Mouse (Mus musculus) MEL (cell line): ENCODE results near the gene Uvssa.

ENCODE experiments used
- CHD2 ChIP-seq: IDR thresholded peaks from 2 replicates; pipeline ENCODE4 v1.6.1; 2011; ENCODE audit warnings: low read length, improper control_type of control experiment
- CTCF ChIP-seq, 3 experiments: IDR thresholded peaks in 2 of 3; conservative IDR thresholded peaks in 1 of 3; 2 replicates each; pipeline ENCODE4 v1.5.1; 2011 to 2012; ENCODE audit warnings: low read length in 3 of 3, low read depth in 2 of 3, mild to moderate bottlenecking in 2 of 3, improper control_type of control experiment in 1 of 3, inconsistent platforms in 1 of 3, mixed read lengths in 1 of 3, moderate library complexity in 1 of 3; ENCODE audit not compliant: control insufficient read depth in 1 of 3, insufficient read depth in 1 of 3, poor library complexity in 1 of 3, severe bottlenecking in 1 of 3
- E2F4 ChIP-seq: IDR thresholded peaks from 2 replicates; pipeline ENCODE4 v1.6.1; 2011; ENCODE audit warnings: low read depth, low read length, improper control_type of control experiment, borderline replicate concordance
- ELF1 ChIP-seq: IDR thresholded peaks from 2 replicates; pipeline ENCODE4 v1.6.1; 2014; ENCODE audit warnings: low read depth, mild to moderate bottlenecking, inconsistent platforms, low read length, improper control_type of control experiment, moderate library complexity
- EP300 ChIP-seq, 2 experiments: IDR thresholded peaks; 2 replicates each; pipeline ENCODE4 v1.6.1; 2011; ENCODE audit warnings: improper control_type of control experiment in 2 of 2, low read length in 2 of 2, low read depth in 1 of 2, mild to moderate bottlenecking in 1 of 2
- GATA1 ChIP-seq: IDR thresholded peaks from 2 replicates; pipeline ENCODE4 v1.6.1; 2011; ENCODE audit warnings: low read depth, low read length, improper control_type of control experiment
- HCFC1 ChIP-seq: IDR thresholded peaks from 2 replicates; pipeline ENCODE4 v1.6.1; 2012; ENCODE audit warnings: low read depth, mild to moderate bottlenecking, inconsistent platforms, low read length, improper control_type of control experiment, moderate library complexity
- MAFK ChIP-seq: IDR thresholded peaks from 2 replicates; pipeline ENCODE4 v1.6.1; 2011; ENCODE audit warnings: low read depth, mild to moderate bottlenecking, low read length, improper control_type of control experiment, borderline replicate concordance
- POLR2A ChIP-seq, 2 experiments: IDR thresholded peaks; 2 replicates each; pipeline ENCODE4 v1.6.1; 2011 to 2012; ENCODE audit warnings: low read length in 2 of 2, mild to moderate bottlenecking in 2 of 2, control low read depth in 1 of 2, improper control_type of control experiment in 1 of 2, low read depth in 1 of 2, moderate library complexity in 1 of 2; ENCODE audit not compliant: control insufficient read depth in 1 of 2, insufficient read depth in 1 of 2, poor library complexity in 1 of 2
- POLR2AphosphoS5 ChIP-seq: IDR thresholded peaks from 2 replicates; pipeline ENCODE4 v1.6.1; 2012; ENCODE audit warnings: low read depth, borderline replicate concordance, mild to moderate bottlenecking, inconsistent platforms, low read length, moderate library complexity, mixed read lengths
- SIN3A ChIP-seq: IDR thresholded peaks from 2 replicates; pipeline ENCODE4 v1.6.1; 2012; ENCODE audit warnings: low read length, improper control_type of control experiment, inconsistent platforms
- TBP ChIP-seq: IDR thresholded peaks from 2 replicates; pipeline ENCODE4 v1.8.0; 2011; ENCODE audit warnings: low read depth, low read length, improper control_type of control experiment
- TCF12 ChIP-seq: IDR thresholded peaks from 2 replicates; pipeline ENCODE4 v1.6.1; 2014; ENCODE audit warnings: low read depth, mild to moderate bottlenecking, inconsistent platforms, low read length, improper control_type of control experiment, moderate library complexity
- ZKSCAN1 ChIP-seq: IDR thresholded peaks from 2 replicates; pipeline ENCODE4 v1.6.1; 2012; ENCODE audit warnings: low read depth, mild to moderate bottlenecking, inconsistent platforms, low read length, improper control_type of control experiment, moderate library complexity

DNA sequence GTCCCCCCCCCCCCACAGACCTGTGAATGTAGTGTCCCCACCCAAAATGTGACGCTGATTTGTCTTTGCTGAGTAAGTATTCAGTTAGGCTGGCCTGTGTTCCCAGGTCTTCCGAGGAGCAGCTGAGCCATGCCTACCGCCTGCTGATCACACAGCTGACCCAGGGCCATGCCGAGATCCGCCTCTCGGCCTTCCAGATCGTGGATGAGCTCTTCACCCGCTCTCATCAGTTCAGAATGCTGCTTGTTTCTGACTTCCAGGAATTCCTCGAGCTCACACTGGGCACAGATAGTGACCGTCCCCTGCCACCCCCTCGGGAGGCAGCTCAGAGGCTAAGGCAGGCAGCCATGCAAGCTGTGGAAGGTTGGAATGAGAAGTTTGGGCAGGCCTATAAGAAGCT, 9.2 kb downstream of the Uvssa start:
- TF ChIP-seq MAFK (no peak), TBP (no peak), POLR2A (IDR thresholded peaks at IDR 0.05; ENCODE audit: control insufficient read depth in 1 of 2, insufficient read depth in 1 of 2, low read depth in 1 of 2, low read length in 2 of 2, poor library complexity in 1 of 2) (no peak), CTCF (IDR thresholded peaks at IDR 0.05 in 2 of 3, conservative IDR thresholded peaks at IDR 0.05 in 1 of 3; ENCODE audit: control insufficient read depth in 1 of 3, insufficient read depth in 1 of 3, low read depth in 2 of 3, low read length in 3 of 3, poor library complexity in 1 of 3, severe bottlenecking in 1 of 3) (no peak), POLR2AphosphoS5 (no peak), EP300 (IDR thresholded peaks at IDR 0.05; ENCODE audit: low read depth in 1 of 2, low read length in 2 of 2) (no peak), GATA1 (no peak), ELF1 (no peak), E2F4 (no peak), TCF12 (no peak), HCFC1 (no peak), ZKSCAN1 (no peak), CHD2 (no peak), SIN3A (no peak)
